Mouse (Mus musculus) forelimb bud, embryonic 11.5 days (tissue): Measurements from ENCODE around the gene Lrrc36.

ENCODE experiments used
- DNase-seq: peaks from one replicate; pipeline ENCODE4 v3.0.0-alpha.2; 2012; ENCODE audit warnings: low read depth, low spot score

The Lrrc36 gene

DNA sequence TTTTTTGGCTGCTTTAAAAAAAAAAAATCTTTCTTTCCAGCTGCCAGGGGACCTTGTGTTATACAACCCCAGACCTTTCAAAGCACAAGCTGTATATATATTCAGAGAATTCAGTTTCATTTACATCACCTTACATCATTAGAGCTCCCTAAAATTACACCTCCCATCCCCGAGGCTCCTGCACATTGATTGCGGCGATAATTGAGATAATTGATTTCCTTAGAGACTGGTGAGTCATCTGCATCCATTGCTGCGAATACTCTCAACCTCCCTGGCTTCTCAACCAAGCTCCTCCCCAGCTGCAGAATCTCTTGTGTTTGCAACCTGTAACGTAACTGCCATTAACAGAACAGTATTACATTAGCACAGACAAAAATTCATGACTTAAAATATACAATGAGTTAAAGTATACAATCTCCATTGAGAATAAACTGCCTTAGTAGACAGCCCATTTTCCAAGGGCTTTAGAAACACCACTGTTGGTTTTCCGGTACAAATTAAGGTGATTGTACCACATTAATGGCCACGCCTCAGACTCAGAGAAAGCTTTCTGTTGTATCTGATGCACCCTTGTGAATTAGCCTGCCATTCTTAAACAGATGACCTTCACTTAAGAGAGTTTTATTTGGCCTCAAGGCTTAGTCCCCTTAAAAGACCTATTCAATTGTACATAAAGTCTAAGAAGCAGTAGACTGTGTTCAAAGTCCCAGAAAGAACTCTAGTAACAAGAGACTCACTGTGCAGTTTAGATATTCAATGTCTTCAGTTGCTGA is 18.6 kb downstream of the Lrrc36 start:
- no peak for DNase-seq

DNA sequence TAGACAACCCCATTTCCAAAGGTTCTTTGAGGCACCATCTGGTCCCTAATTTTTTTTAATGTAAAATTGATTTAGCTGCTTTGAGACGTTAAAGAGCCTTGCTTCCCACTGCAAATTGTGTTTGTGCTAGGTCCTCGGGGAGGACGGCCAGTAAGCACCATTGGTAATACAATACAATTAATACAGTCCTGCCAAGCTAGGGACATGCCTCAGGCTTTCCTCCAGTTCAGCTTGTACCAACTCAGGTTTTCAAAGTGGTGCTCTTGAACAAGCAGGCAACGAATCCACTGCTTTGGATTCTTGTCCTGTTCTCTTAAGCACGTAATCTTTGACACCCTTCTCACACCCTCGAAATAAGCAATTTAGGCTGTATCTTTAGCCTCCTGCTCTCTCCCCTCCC is 19.6 kb downstream of the Lrrc36 start:
- DNase-seq = no peak

DNA sequence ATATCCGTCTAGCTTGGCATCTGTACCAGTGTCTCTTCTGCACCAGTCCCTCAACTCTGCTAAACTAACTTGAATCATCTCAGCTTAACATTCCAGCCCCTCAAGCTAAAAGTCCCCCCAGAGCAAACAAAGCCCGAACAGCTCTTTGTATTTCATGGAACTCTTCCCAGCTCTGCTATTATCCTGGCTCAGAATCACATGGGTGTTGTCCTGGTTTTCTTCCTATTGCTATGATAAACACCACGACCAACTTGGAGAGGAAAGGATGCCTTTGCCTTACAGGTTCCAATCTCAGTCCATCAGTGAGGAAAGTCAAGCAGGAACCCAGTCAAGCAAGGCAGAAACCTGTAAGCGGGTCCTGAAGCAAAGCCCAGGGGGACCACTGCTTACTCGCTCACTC is 20.1 kb downstream of the Lrrc36 start:
- DNase-seq = no peak

DNA sequence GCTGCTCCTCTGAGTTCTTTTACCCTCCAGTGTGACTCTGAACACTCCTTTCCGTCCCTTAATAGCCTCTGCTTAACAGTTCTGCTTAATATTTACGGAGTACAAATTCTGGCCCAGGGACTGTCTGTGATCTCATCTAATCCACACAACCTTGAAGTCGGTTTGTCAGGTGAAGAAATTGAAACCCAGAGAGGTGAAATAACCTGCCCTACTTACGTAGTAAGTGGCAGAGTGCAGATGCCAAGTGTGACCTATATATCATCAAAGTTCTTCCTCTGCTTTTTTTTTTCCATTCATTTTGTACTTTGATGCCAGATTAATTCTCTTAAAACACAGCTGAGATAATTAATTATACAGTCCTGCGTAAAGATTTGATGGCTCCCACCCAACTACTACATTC is 20.8 kb downstream of the Lrrc36 start:
- no peak for DNase-seq

DNA sequence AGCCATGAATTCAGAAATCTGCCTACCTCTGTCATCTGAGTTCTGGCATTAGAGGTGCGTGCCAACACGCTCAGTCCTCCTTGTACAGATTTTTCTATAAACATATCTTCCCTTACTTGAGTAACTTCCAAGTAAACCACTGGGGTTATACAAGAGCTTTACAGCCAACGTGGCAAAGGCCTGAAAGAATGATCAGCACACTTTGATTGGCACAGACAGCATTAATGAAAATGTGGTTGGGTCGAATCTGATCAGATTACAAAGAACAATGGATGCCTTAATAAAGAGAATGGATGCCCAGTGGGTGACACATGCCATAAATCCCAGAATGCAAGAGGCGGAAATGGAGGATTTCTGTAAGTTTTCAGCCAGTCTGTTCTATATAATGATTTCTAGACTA is 22.8 kb downstream of the Lrrc36 start:
- DNase-seq = no peak

DNA sequence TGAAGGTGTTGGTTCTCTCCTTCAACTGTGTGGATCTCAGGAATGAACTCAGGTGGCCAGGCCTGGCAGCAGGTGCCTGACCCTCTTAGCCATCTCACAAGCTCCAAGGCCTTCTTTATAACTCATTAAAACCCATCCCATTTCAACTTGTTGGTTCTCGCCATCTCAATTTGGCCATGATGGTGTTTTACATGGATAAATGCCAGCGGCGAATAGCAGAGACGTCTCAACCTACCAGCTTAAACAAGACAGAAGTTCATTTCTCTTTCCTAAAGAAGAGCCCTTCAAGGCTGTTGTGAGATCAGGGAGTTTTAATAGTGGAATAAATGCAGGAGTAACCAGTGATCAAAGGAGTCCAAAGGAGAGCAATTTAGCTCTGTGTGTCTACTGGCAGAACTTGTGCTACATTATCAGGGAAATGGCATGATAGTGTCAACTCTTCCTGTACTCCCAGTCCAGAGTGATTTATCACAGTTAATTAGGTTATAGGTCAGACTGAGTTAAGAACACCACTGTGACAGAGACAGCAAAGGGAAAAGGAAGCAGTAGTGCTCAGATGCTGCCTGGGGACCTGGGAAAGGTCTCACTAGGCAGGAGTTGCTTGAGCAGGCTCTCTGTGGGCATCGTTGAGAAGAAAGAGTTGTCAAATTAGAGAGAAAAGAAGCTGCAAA is 23.8 kb downstream of the Lrrc36 start:
- DNase-seq = no peak

DNA sequence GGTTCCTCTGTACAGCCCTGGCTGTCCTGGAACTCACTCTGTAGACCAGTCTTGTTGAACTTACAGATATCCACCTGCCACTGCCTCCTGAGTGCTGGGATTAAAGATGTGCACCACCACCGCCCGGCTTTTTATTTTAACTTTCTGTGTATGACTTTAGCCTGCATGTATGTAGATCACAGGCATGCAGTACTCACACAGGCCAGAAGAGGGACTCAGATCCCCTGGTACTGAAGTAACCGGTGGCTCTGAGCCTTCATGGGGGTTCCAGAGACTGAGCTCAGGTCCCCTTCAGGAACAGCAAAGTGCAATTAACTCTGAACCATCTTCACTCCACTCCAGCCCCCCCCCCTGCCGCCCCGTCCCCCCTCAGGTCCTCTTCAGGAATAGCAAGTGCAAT is 25.5 kb downstream of the Lrrc36 start:
- peak; percentile 58 for DNase-seq

DNA sequence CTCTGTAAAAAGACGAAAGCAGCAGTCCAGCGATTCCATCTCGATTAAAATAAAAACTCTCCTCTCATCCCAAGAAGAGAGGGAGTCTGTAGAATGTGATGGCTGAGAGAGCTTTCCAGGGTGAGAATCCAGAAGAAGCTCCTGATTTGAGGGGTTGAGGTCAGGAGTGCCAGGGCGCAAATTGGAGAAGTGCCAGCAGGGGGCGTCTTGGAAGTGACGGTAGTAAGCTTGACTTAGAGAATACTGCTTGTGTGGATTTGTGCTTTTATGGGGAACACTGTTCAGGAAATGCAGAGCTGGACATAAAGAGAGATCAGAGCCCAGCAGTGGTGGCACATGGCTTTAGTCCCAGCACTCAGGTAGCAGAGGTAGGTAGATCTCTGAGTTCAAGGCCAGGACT is 28.1 kb downstream of the Lrrc36 start:
- peak; percentile 67 for DNase-seq

DNA sequence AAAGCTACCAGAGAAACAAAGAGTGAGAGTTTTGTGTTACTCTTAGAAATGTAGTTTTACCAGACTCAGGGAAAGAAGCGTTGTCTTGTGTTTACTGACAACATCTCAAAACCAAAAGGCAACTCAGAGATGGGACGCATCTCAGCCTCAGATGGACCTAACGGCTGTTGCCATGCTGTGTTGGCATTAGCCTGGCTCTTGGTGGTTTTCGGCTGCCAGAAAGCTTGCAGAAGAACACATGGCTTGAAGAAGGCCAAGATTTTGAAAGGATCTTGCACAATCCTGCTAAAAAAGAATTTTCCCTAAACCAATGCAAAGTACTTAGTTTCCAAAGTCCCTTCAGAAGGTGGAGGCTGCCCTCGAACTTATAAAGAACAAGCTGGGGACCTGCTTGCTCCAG is 29.3 kb downstream of the Lrrc36 start:
- DNase-seq = no peak

DNA sequence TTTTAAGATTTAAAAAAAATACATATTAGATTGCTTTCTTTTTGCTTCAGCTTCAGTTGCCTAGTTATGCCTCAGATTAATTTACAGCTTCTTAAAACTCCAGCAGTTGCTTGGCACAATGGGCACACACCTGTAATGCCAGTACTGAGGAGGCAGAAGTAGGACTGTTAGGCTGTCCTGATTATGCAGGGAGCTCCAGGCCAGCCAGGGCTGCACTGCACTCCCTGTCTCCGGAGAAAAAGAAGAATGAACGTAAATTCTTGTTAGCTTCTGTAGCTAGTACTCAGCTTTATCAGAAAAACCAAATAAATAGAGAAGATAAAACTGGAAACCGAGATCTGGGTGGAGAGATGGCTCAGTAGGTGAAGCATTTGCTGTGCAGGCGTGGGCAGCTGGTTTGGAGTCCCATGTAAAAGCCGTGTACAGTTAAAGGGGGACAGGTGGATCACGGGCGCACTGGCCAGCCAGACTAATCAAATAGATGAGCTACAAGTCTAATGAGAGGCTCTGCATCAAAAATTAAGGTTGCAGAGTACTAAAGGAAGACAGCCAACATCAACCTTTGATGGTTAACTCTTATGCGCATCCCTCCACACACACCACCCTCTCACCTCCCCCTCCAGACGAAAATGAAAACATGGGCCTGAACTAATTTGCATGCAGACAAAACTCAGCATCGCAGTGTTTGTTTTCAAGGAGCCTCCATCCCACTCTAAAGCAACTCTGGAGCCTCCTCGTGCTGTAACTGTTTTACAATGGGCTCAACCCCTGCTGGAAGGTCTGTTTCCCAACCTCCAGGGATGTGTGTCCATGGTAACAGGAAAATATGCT is 32.1 kb downstream of the Lrrc36 start:
- DNase-seq = peak; percentile 32

DNA sequence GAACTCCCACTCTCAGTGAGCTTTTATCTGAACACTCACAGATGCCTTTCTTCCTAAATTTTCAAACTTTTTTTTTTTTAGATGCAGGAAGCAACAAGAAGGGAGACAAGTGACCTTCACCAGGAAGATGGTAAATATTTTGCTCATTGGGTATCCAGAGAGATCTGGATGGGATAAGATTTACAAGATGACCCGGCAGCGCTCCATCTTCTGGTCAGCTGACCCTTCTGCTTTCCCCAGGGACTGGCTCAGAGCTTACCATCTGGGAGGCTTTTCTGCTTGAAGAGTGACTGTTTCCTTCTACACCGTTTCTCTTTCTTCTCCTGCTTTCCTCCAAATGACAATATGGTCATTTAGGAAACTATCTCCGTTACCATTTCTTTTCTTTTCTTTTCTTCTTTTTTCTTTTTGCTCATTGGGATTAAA is 32.8 kb downstream of the Lrrc36 start:
- DNase-seq = peak; percentile 23

DNA sequence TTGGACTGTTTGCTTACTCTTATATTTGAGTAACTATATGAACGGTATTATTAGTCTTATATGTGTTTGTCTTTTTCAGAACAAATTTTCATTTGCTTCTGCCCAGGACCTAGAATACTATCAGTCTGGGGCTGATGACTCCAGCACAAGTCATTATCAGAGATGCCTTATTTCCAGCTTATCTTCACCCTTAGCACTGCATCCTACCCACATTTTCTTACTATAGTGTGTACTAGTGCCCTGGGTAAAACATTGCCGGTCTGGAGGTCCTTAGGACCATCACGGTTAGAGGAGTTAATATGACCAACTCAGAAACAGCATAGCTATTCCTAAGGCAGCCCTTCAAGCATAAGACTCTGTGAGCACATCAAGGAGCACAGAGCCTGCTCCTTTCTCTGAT is 34.8 kb downstream of the Lrrc36 start:
- DNase-seq = no peak

DNA sequence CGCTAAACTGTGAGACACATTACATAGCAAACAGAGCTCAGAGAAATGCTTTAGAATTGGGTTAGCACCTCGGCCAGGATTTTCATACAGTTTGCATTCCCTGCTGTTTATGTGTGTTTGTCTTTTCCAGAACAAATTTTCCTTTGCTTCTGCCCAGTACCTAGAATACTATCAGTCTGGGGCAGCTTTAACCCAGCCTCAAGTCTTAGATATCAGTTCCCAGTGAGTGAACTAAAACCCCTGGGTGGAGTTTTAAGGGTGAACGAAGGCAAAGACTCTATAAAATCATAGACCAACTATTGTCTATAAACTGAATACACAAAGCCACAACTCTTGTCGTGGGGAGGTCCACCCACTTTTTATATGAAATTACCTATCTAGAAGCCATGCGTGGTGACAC is 35.2 kb downstream of the Lrrc36 start:
- no peak for DNase-seq

DNA sequence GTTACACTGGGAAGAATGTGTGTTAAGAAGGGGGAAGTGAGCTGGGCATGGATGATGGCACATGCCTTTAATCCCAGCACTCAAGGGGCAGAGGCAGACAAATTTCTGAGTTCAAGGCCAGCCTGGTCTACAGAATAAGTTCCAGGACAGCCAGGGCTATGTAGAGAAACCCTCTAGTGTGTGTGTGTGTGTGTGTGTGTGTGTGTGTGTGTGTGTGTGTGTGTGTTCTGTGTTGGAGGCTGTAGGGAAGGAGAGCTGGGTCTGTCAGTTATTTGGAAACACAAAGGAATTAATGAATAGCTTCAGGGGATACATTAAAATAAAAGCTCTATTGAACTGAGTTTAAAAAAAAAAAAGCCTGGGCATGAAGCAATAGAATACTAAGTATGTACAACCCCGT is 37.6 kb downstream of the Lrrc36 start:
- DNase-seq = no peak

DNA sequence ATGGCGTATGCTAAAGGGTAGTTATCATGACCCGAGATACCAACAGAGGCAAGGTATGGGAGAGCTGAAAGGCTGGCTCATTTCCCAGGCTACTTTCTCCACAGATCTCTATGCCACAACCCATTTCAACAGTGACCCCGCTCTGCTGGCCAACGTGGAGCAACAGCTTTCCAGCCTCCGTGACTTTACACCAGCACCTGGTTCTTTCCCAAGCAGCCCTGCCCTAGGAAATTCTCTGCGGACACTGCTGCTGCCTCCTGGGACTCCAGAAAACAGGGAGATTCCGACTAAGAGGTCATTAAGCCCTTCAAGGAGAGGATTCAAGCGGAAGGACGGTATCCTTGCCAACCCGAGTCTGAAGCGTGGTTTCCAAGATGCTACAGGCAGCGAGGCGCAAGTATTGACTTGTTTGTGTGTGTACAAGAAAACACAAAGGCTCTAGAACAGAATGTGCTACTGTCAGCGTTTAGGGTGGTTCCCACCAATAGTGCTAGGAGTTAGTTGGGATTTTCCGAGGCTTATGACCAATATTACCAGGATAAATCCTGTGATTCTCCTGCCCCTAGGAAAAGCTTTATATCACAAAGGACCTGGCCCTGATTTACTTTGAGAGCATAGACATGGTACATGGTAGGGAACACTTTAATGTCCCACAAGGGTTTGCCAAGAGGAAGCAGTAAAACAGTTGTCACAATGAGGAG is 38.7 kb downstream of the Lrrc36 start:
- no peak for DNase-seq

DNA sequence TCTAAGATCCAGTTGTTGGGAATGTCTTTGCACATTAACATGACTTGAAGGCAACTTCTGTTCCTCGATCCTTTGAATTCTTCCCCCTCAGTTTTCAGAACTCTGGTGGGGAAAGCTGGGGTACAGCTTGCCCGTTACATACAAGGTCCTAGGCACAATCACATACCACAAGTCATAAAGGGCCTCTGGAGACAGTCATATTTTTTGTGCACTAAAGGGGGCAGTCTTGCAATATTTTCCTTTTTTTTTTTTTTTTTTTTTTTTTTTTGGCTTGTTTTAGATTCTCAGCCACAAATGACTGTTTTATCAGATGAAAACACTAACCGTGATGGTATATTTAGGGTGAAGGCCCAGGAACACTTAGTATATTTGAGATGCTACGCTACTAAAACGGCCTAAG is 39.9 kb downstream of the Lrrc36 start:
- DNase-seq = no peak

DNA sequence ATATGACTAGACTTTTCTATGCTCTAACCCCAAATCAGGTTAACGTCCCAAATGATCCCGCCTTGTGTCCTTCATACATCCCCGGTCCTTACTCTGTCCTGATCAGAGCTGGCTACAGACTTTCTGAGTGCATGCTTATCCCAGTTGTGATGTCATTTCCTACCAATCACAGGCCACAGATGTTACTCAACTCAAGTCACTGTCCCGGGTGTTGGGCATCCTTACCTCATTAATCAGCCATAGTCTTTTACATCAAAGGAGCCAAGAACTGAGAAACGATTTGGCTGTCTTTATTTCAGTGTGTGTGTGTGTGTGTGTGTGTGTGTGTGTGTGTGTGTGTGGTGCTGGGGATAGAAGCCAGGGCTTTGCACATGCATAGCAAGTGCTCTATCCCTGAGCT is 40.7 kb downstream of the Lrrc36 start:
- DNase-seq = no peak

DNA sequence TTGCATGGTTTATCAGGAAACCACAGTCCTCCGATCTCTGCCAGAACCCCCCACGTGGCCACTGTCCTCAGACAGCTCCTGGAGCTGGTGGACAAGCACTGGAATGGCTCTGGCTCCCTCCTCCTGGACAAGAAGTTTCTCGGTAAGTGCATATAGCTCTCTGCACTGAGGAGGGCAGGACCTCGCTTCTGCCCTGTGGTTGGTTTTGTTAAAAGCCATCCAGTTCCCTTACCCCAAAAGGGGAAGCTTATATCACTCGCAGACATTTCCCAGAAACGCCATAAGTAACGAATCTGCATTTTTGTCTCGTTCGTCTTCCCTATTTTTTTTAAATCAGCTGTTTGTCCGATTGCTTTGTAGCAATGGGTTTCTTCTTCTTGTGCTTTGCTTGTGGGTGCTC is 41.8 kb downstream of the Lrrc36 start:
- no peak for DNase-seq

DNA sequence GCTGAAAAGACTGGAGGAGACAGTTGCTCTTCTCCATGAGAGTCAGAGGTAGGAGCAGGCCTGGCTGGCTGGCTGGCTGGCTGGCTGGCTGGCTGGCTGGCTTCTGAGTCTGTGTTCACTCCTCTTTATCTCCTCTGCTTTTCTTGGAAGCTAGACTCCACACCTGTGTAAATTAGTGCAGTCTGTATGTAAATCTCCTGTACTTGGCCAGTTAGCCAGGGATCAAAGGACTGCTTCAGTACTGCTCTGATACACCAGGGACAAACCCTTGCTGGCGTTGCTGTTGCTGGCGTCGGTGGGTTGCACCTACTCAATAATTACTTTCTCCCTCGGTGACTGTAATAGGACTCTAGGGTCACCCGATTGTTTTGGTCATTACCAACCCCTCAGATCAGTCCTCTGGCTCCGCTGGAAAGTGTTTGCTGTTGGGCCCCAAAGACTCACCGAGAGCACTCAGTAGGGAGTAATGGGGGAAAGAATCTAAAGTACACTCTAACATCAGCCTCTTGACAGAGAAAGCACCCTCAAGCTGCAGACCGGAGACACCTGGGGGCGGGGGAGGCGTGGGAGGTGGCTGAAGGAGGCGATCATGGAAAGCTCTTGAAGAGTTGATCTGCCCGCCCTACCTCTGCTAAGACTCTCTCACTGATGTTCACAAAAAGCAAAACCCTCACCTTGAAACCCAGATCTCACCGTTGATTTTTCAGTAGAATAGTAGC is 47.9 kb downstream of the Lrrc36 start:
- DNase-seq = no peak

DNA sequence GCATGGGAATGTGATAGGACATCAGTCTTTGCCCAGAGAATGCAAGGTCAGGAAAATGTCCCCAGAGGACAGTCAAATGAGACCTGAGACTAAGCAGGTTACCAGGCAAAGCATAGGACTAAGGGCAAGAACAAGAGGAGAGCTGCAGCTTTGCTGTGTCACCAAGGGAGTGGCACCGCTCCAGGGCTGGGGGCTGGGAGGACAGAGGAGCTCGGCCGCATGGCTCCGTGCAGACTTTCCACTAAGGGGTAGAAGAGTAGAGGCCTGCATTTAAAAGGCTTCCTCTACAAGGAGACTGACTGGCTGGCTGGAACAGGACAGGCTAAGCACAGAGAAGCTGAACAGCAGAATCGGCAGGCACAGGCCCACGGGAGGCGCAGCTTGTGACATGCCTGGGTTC is 51.2 kb downstream of the Lrrc36 start:
- DNase-seq = no peak

DNA sequence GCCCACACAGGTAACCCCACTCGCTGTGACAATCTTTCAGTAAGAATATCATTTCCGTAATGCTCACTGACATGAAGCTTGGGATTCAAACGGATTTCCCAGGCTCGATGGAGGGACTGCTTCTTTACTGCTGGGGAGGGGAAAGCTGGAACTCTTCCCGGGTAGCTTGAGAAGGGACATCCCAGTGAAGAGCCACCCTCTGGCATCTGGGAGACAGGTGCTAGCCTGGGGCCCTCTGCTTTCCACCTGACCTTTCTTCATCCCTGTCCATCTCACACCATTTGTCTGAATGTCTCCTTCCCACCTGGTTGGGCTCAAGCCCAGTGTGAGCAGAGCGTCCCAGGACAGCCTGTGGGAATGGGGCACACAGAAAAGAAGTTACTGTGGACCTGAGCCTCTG is 52.9 kb downstream of the Lrrc36 start:
- DNase-seq = no peak
